29 mouse cellular contexts compared by ENCODE assay signal in genomic region chr15:84280309-84280708, GRCm38 (mm10). TPM values are rescaled to one million over a fixed set of nuclear protein-coding genes. Genes with fewer than 3 reads are reported as not detected.
DNase-seq lines count a peak whose midpoint lies in the region; ATAC-seq and TF ChIP-seq lines count a peak whose summit lies in the region.
"Had no signal": no experiment of that assay in that cellular context is flagged by ENCODE, and none has a peak within 500 bp of the region (broad histone marks: within the 10 kb centered on the region; RNA-seq: fewer than 3 reads in every experiment).

No protein-coding gene starts in this region.

- H3K4me1 ChIP-seq in embryonic fibroblast, embryonic 13.5 days (ENCODE audit: control insufficient read depth, insufficient read depth, low read length): peaks cover 14% of the 10 kb centered on the region; the same call in 1 of the 2 replicates
- H3K4me1 ChIP-seq: forebrain, embryonic 12.5 days; heart, embryonic 10.5 days; heart, embryonic 15.5 days had no signal

- TF ChIP-seq CTCF in embryonic fibroblast, embryonic 13.5 days (IDR thresholded peaks at IDR 0.05; ENCODE audit: borderline replicate concordance, insufficient read depth, low read length): no peak

- H3K27ac ChIP-seq in embryonic fibroblast, embryonic 13.5 days (ENCODE audit: insufficient read depth, low read length): peak overlapping the region; percentile 21; the same call in 1 of the 2 replicates
- H3K27ac ChIP-seq: forebrain, embryonic 12.5 days; heart, embryonic 10.5 days; heart, embryonic 15.5 days; hindbrain, embryonic 12.5 days; liver, embryonic 14.5 days; midbrain, embryonic 13.5 days; stomach, postnatal 0 days had no signal

- no peaks in the 10 kb centered on the region for H3K36me3 ChIP-seq in splenic B cell, adult 2 months (ENCODE audit: control insufficient read depth, insufficient read depth, low read length, poor library complexity, severe bottlenecking)
- H3K36me3 ChIP-seq: forebrain, embryonic 12.5 days; hindbrain, embryonic 12.5 days; midbrain, embryonic 13.5 days had no signal

- no peak for TF ChIP-seq POLR2A in embryonic fibroblast, embryonic 13.5 days (IDR thresholded peaks at IDR 0.05; ENCODE audit: low read depth, low read length)

- peak; percentile 9 for DNase-seq in lung, postnatal 36 days
- no peak for DNase-seq in lung, postnatal 25 days (ENCODE audit: low spot score)
- peak; percentile 70 for DNase-seq in Muller cell, postnatal 12 days (ENCODE audit: inconsistent ontology term)
- DNase-seq in splenic B cell, adult 2 months (ENCODE audit: low read depth, low spot score): peak; percentile 11
- DNase-seq in kidney, adult 9 months: no peak
- DNase-seq in adrenal gland, adult 8-10 months: no peak
- DNase-seq: cerebellum, adult 11-12 months; cerebellum, postnatal 10 days; forebrain, postnatal 0 days; gastrocnemius, postnatal 10 days; kidney, postnatal 10 days; layer of hippocampus, adult 9-11 months; liver; lung, embryonic 14.5 days; lung, postnatal 14 days; right cerebral cortex, postnatal 25 days; thymus, adult 18-20 months; thymus, postnatal 25 days had no signal

- H3K27me3 ChIP-seq in splenic B cell, adult 2 months (ENCODE audit: control insufficient read depth, insufficient read depth, low read length, poor library complexity, severe bottlenecking): no peaks in the 10 kb centered on the region; the same call in 1 of the 2 replicates
- H3K27me3 ChIP-seq: forebrain, embryonic 12.5 days; heart, embryonic 15.5 days; megakaryocyte, embryonic 14.5 days; midbrain, embryonic 13.5 days had no signal

- ATAC-seq in CD4-positive, CD25-positive, alpha-beta regulatory T cell, adult 4 months: no peak
- ATAC-seq: forebrain, postnatal 0 days; intestine, embryonic 16.5 days had no signal

- H3K4me3 ChIP-seq in embryonic fibroblast, embryonic 13.5 days (ENCODE audit: insufficient read depth, low read length): no peak overlapping the region
- H3K4me3 ChIP-seq: forebrain, embryonic 12.5 days; heart, embryonic 10.5 days; heart, embryonic 15.5 days; hindbrain, embryonic 12.5 days; megakaryocyte, embryonic 14.5 days; midbrain, embryonic 13.5 days had no signal

RNA-seq across cellular contexts. Expression of gene Parvg, which starts 43.5 kb away (rescaled TPM):
- 0.39 TPM in 1 of 2 replicates, not detected in the other for polyA plus RNA-seq in embryonic fibroblast, embryonic 13.5 days (2011; ENCODE audit: insufficient read length, low read depth, missing spikeins)
- total RNA-seq in adrenal gland, adult 8-10 months (2022): 1 to 10 TPM; 3.1 to 9.0 (median 5.0) TPM
- polyA plus RNA-seq in CD4-positive, CD25-positive, alpha-beta regulatory T cell, adult 4 months (2017; shearing (Covaris generic)): 100 to 1,000 TPM in 1 of 2 experiments, 10 to 100 TPM in 1; 76.0 to 134 TPM

RNA-seq across cellular contexts. Expression of gene Parvb, which starts 48.5 kb away (rescaled TPM):
- polyA plus RNA-seq in embryonic fibroblast, embryonic 13.5 days (2011; ENCODE audit: insufficient read length, low read depth, missing spikeins): 4.2 and 12.6 TPM in 2 replicates
- 10 to 100 TPM; 16.3 to 21.4 (median 19.9) TPM for total RNA-seq in adrenal gland, adult 8-10 months (2022)
- polyA plus RNA-seq in CD4-positive, CD25-positive, alpha-beta regulatory T cell, adult 4 months (2017; shearing (Covaris generic)): 1 to 10 TPM in 1 of 2 experiments, not detected in 1; 2.4 TPM

Comparison
In these comparisons a context has a peak if more than half of its experiments do, and no peak if none do; other contexts are left out.
1. DNase-seq: peak in lung, postnatal 36 days (single experiment), Muller cell, postnatal 12 days (single experiment) and splenic B cell, adult 2 months (single experiment); none in lung, postnatal 25 days (single experiment), kidney, adult 9 months (single experiment) and adrenal gland, adult 8-10 months (single experiment).
2. RNA of gene Parvg, which starts 43.5 kb away (polyA plus RNA-seq): 76.0 to 134 TPM in CD4-positive, CD25-positive, alpha-beta regulatory T cell, adult 4 months; 0.39 TPM in embryonic fibroblast, embryonic 13.5 days; every median in the first group is over 10 times any median in the second.